Comparison of ENCODE assay signal across 9 mouse cellular contexts in genomic region chr7:15974712-15975111, GRCm38 (mm10). TPM values are rescaled to one million over a fixed set of nuclear protein-coding genes. Genes with fewer than 3 reads are reported as not detected.
DNase-seq lines count a peak whose midpoint lies in the region; ATAC-seq and TF ChIP-seq lines count a peak whose summit lies in the region.
"Had no signal": no experiment of that assay in that cellular context is flagged by ENCODE, and none has a peak within 500 bp of the region (broad histone marks: within the 10 kb centered on the region; RNA-seq: fewer than 3 reads in every experiment).

No protein-coding gene starts in this region.

- intact Hi-C loops in heart, adult 2 months (cut with DNase I), result no loop called here

- no peaks in the 10 kb centered on the region for H3K79me2 ChIP-seq in heart, adult 2 months (replicated peaks; ENCODE audit: control insufficient read depth, insufficient read depth, low read length)

- no peak overlapping the region for H3K27ac ChIP-seq in heart, adult 2 months
- H3K27ac ChIP-seq in heart, embryonic 10.5 days, result no peak overlapping the region
- H3K27ac ChIP-seq in embryonic facial prominence, embryonic 11.5 days (replicated peaks; ENCODE audit: low read depth, low read length), result no peak overlapping the region
- no peak overlapping the region for H3K27ac ChIP-seq in stomach, postnatal 0 days (replicated peaks)
- H3K27ac ChIP-seq: limb, embryonic 12.5 days had no signal

- no peak for TF ChIP-seq POLR2A in heart, adult 2 months (IDR thresholded peaks at IDR 0.05; ENCODE audit: insufficient read depth, low read depth, low read length)

- no peak overlapping the region for H3K4me3 ChIP-seq in heart, adult 2 months
- no peak overlapping the region for H3K4me3 ChIP-seq in heart, embryonic 10.5 days
- H3K4me3 ChIP-seq in embryonic facial prominence, embryonic 11.5 days (ENCODE audit: low read depth, low read length), result no peak overlapping the region
- no peak overlapping the region for H3K4me3 ChIP-seq in stomach, postnatal 0 days (ENCODE audit: low read depth, low read length)
- H3K4me3 ChIP-seq: limb, embryonic 12.5 days had no signal

- no peak overlapping the region for H3K9ac ChIP-seq in heart, adult 2 months (ENCODE audit: low read depth, low read length)
- no peak overlapping the region for H3K9ac ChIP-seq in embryonic facial prominence, embryonic 11.5 days (replicated peaks; ENCODE audit: low read length)
- H3K9ac ChIP-seq in stomach, postnatal 0 days (ENCODE audit: low read length), result no peak overlapping the region
- H3K9ac ChIP-seq: limb, embryonic 12.5 days had no signal

- no peak overlapping the region for H3K4me2 ChIP-seq in embryonic facial prominence, embryonic 11.5 days (ENCODE audit: low read depth, low read length)
- H3K4me2 ChIP-seq in stomach, postnatal 0 days (replicated peaks; ENCODE audit: low read depth), result no peak overlapping the region
- H3K4me2 ChIP-seq: limb, embryonic 12.5 days had no signal

- no peaks in the 10 kb centered on the region for H3K27me3 ChIP-seq in heart, adult 2 months (ENCODE audit: control insufficient read depth, insufficient read depth, low read length)
- H3K27me3 ChIP-seq in heart, embryonic 10.5 days (ENCODE audit: insufficient read depth, poor library complexity, severe bottlenecking), result no peaks in the 10 kb centered on the region
- H3K27me3 ChIP-seq in embryonic facial prominence, embryonic 11.5 days (ENCODE audit: control insufficient read depth, insufficient read depth, low read length), result no peaks in the 10 kb centered on the region
- H3K27me3 ChIP-seq in stomach, postnatal 0 days (ENCODE audit: control insufficient read depth, insufficient read depth, low read length), result no peaks in the 10 kb centered on the region
- H3K27me3 ChIP-seq: limb, embryonic 12.5 days had no signal

- 0 out of 2 replicates have a peak, but pooled peaks have one; percentile 38 for TF ChIP-seq EP300 in heart, adult 2 months (IDR thresholded peaks at IDR 0.05; ENCODE audit: insufficient read depth, low read depth, low read length)
- TF ChIP-seq EP300 in stomach, postnatal 0 days (optimal IDR thresholded peaks at IDR 0.05), result no peak

- no peaks in the 10 kb centered on the region for H3K4me1 ChIP-seq in heart, adult 2 months (ENCODE audit: control insufficient read depth, insufficient read depth, low read length)
- H3K4me1 ChIP-seq in heart, embryonic 10.5 days, result peaks cover 7% of the 10 kb centered on the region; the same call in 1 of the 2 replicates
- no peaks in the 10 kb centered on the region for H3K4me1 ChIP-seq in embryonic facial prominence, embryonic 11.5 days (ENCODE audit: control insufficient read depth, insufficient read depth, low read length)
- no peaks in the 10 kb centered on the region for H3K4me1 ChIP-seq in stomach, postnatal 0 days (replicated peaks; ENCODE audit: control insufficient read depth, insufficient read depth)
- H3K4me1 ChIP-seq: limb, embryonic 12.5 days had no signal

- no peak for ATAC-seq in embryonic facial prominence, embryonic 11.5 days (replicated peaks; ENCODE audit: insufficient number of reproducible peaks, low FRiP score, low TSS enrichment, low read depth)
- ATAC-seq in stomach, postnatal 0 days (ENCODE audit: low FRiP score, low TSS enrichment), result no peak

- no peaks in the 10 kb centered on the region for H3K36me3 ChIP-seq in heart, adult 2 months (ENCODE audit: control insufficient read depth, insufficient read depth, low read length)
- H3K36me3 ChIP-seq in heart, embryonic 10.5 days, result peaks cover 92% of the 10 kb centered on the region
- H3K36me3 ChIP-seq in embryonic facial prominence, embryonic 11.5 days (replicated peaks; ENCODE audit: control insufficient read depth, insufficient read depth, low read depth, low read length), result peaks cover 22% of the 10 kb centered on the region
- H3K36me3 ChIP-seq in stomach, postnatal 0 days (ENCODE audit: control insufficient read depth, insufficient read depth, low read length), result peaks cover 21% of the 10 kb centered on the region

- peak; percentile 87 for TF ChIP-seq CTCF in heart, adult 2 months (IDR thresholded peaks at IDR 0.05)
- peak; percentile 85 for TF ChIP-seq CTCF in stomach, postnatal 0 days (IDR thresholded peaks at IDR 0.05; ENCODE audit: low read depth)

- WGBS in heart, adult 2 months, result 23% methylated on average over 5 of the region's 5 CpGs
- 57% methylated on average over 5 of the region's 5 CpGs for WGBS in heart, embryonic 10.5 days
- 58% methylated on average over 5 of the region's 5 CpGs for WGBS in embryonic facial prominence, embryonic 11.5 days
- 35% methylated on average over 5 of the region's 5 CpGs for WGBS in stomach, postnatal 0 days

- H3K9me3 ChIP-seq in heart, embryonic 10.5 days, result no peaks in the 10 kb centered on the region
- H3K9me3 ChIP-seq in embryonic facial prominence, embryonic 11.5 days (replicated peaks; ENCODE audit: control insufficient read depth, low read length), result no peaks in the 10 kb centered on the region
- no peaks in the 10 kb centered on the region for H3K9me3 ChIP-seq in stomach, postnatal 0 days (ENCODE audit: control insufficient read depth, low read length)
- H3K9me3 ChIP-seq: limb, embryonic 12.5 days had no signal

- peak; percentile 67 to 77 for DNase-seq in heart, adult 2 months
- DNase-seq in heart, embryonic 10.5 days (ENCODE audit: low spot score), result no peak
- peak; percentile 83 for DNase-seq in CD4-positive, CD25-positive, alpha-beta regulatory T cell, adult 2 months (ENCODE audit: low read depth, low spot score)
- peak; percentile 58 for DNase-seq in adrenal gland, adult 2 months
- DNase-seq in embryonic facial prominence, embryonic 11.5 days (ENCODE audit: low spot score), result peak; percentile 45
- DNase-seq in kidney, postnatal 36 days, result peak; percentile 62 to 81
- peak; percentile 78 for DNase-seq in lung, postnatal 36 days
- DNase-seq in stomach, postnatal 0 days (ENCODE audit: low spot score), result peak; percentile 63

RNA-seq across cellular contexts. Expression of gene Ehd2, which starts 7.3 kb away (rescaled TPM):
- 10 to 100 TPM; 76.8 to 91.3 TPM for total RNA-seq in heart, adult 2 months (2021)
- 81.9 and 100 TPM in 2 replicates for polyA plus RNA-seq in heart, adult 2 months (2012; rRNA removed)
- polyA plus RNA-seq in heart, embryonic 10.5 days (2016; fragmentation: Nextera tagmentation; extraction: Ambion mirVana), result 22.1 and 26.2 TPM in 2 replicates
- total RNA-seq in adrenal gland, adult 2 months (2021), result 10 to 100 TPM; 40.2 to 87.6 TPM
- polyA plus RNA-seq in adrenal gland, adult 2 months (2012; rRNA removed), result 70.9 and 89.0 TPM in 2 replicates
- 10.2 and 10.6 TPM in 2 replicates for polyA plus RNA-seq in embryonic facial prominence, embryonic 11.5 days (2014; fragmentation: Nextera tagmentation; extraction: Ambion mirVana)
- 30.7 and 37.7 TPM in 2 replicates for polyA plus RNA-seq in stomach, postnatal 0 days (2015; fragmentation: Nextera tagmentation; extraction: Ambion mirVana)

RNA-seq across cellular contexts. Expression of gene Nop53, which starts 28.8 kb away (rescaled TPM):
- 100 to 1,000 TPM; 117 to 143 TPM for total RNA-seq in heart, adult 2 months (2021)
- 56.3 and 60.0 TPM in 2 replicates for polyA plus RNA-seq in heart, adult 2 months (2012; rRNA removed)
- 136 and 152 TPM in 2 replicates for polyA plus RNA-seq in heart, embryonic 10.5 days (2016; fragmentation: Nextera tagmentation; extraction: Ambion mirVana)
- 100 to 1,000 TPM; 169 to 171 TPM for total RNA-seq in adrenal gland, adult 2 months (2021)
- 64.4 and 69.9 TPM in 2 replicates for polyA plus RNA-seq in adrenal gland, adult 2 months (2012; rRNA removed)
- polyA plus RNA-seq in embryonic facial prominence, embryonic 11.5 days (2014; fragmentation: Nextera tagmentation; extraction: Ambion mirVana), result 190 and 194 TPM in 2 replicates
- 139 and 147 TPM in 2 replicates for polyA plus RNA-seq in stomach, postnatal 0 days (2015; fragmentation: Nextera tagmentation; extraction: Ambion mirVana)

RNA-seq across cellular contexts. Expression of gene Selenow, which starts 52.5 kb away (rescaled TPM):
- total RNA-seq in heart, adult 2 months (2021), result 100 to 1,000 TPM; 170 to 195 TPM
- polyA plus RNA-seq in heart, adult 2 months (2012; rRNA removed), result 312 and 325 TPM in 2 replicates
- polyA plus RNA-seq in heart, embryonic 10.5 days (2016; fragmentation: Nextera tagmentation; extraction: Ambion mirVana), result 750 and 752 TPM in 2 replicates
- 100 to 1,000 TPM; 158 to 238 TPM for total RNA-seq in adrenal gland, adult 2 months (2021)
- polyA plus RNA-seq in adrenal gland, adult 2 months (2012; rRNA removed), result 223 and 233 TPM in 2 replicates
- polyA plus RNA-seq in embryonic facial prominence, embryonic 11.5 days (2014; fragmentation: Nextera tagmentation; extraction: Ambion mirVana), result 981 and 984 TPM in 2 replicates
- 560 and 572 TPM in 2 replicates for polyA plus RNA-seq in stomach, postnatal 0 days (2015; fragmentation: Nextera tagmentation; extraction: Ambion mirVana)
